Mouse (Mus musculus) CH12.LX (cell line): Measurements from ENCODE around the gene Dnaaf2. TPM values are rescaled to one million over a fixed set of nuclear protein-coding genes. Genes with fewer than 3 reads are reported as not detected.

Source experiments
- DNase-seq: peaks from one replicate; pipeline ENCODE4 v3.0.0-alpha.2; 2013; ENCODE audit errors: extremely low read depth
- H3K27ac ChIP-seq: 2 replicates; pipeline ENCODE4 v1.5.1; 2012; ENCODE audit warnings: low read depth, mild to moderate bottlenecking, control low read depth, moderate library complexity; ENCODE audit not compliant: insufficient read depth
- H3K27me3 ChIP-seq: replicated peaks from 2 replicates; pipeline ENCODE3; 2012; ENCODE audit warnings: inconsistent platforms
- H3K36me3 ChIP-seq, 2 experiments: replicated peaks in 1 of 2; 2 replicates each; pipeline versions ENCODE3 to v1.6.1; 2012; ENCODE audit warnings: inconsistent platforms in 1 of 2, low read length in 1 of 2, mild to moderate bottlenecking in 1 of 2, mixed read lengths in 1 of 2, moderate library complexity in 1 of 2; ENCODE audit not compliant: control insufficient read depth in 1 of 2, insufficient read depth in 1 of 2
- H3K4me1 ChIP-seq, 2 experiments: 2 replicates each; pipeline ENCODE4 v1.6.1; 2012; ENCODE audit warnings: inconsistent platforms in 1 of 2, moderate library complexity in 1 of 2; ENCODE audit not compliant: insufficient read depth in 2 of 2, control insufficient read depth in 1 of 2
- H3K4me2 ChIP-seq: 2 replicates; pipeline ENCODE4 v1.6.1; 2012; ENCODE audit warnings: low read depth, mild to moderate bottlenecking, control low read depth; ENCODE audit not compliant: poor library complexity, insufficient read depth, severe bottlenecking
- H3K4me3 ChIP-seq, 3 experiments: fragments of 150-350 bp in 1 of 3; sonication (generic) in 1 of 3; replicated peaks in 1 of 3; 2 replicates each; pipeline versions ENCODE3 to v1.5.1; 2011 to 2012; ENCODE audit warnings: low read depth in 2 of 3, low read length in 2 of 3, mild to moderate bottlenecking in 2 of 3, moderate library complexity in 2 of 3, control low read depth in 1 of 3, improper control_type of control experiment in 1 of 3, inconsistent platforms in 1 of 3, mixed read lengths in 1 of 3; ENCODE audit not compliant: poor library complexity in 1 of 3
- H3K79me2 ChIP-seq: replicated peaks from 2 replicates; pipeline ENCODE4 v1.6.1; 2012; ENCODE audit warnings: mild to moderate bottlenecking, moderate library complexity; ENCODE audit not compliant: control insufficient read depth, poor library complexity, insufficient read depth, severe bottlenecking; ENCODE audit errors: extremely low read depth
- H3K9ac ChIP-seq: 2 replicates; pipeline ENCODE4 v1.6.1; 2012; ENCODE audit warnings: low read depth, mild to moderate bottlenecking, control low read depth, moderate library complexity; ENCODE audit not compliant: insufficient read depth
- H3K9me3 ChIP-seq: replicated peaks from 2 replicates; pipeline ENCODE3; 2012; ENCODE audit warnings: low read length, inconsistent platforms, mixed read lengths
- BHLHE40 ChIP-seq: IDR thresholded peaks from 2 replicates; pipeline ENCODE4 v1.6.1; 2011; ENCODE audit warnings: mild to moderate bottlenecking, low read depth, low read length, improper control_type of control experiment
- CHD1 ChIP-seq: IDR thresholded peaks from 2 replicates; pipeline ENCODE4 v1.6.1; 2012; ENCODE audit warnings: low read depth, low read length, improper control_type of control experiment, inconsistent platforms
- CHD2 ChIP-seq: IDR thresholded peaks from 2 replicates; pipeline ENCODE4 v1.6.1; 2011; ENCODE audit warnings: low read length, improper control_type of control experiment
- CTCF ChIP-seq, 2 experiments: IDR thresholded peaks in 1 of 2; conservative IDR thresholded peaks in 1 of 2; 2 replicates each; pipeline ENCODE4 v1.5.1; 2011 to 2012; ENCODE audit warnings: low read depth in 2 of 2, low read length in 2 of 2, improper control_type of control experiment in 1 of 2, inconsistent platforms in 1 of 2, mild to moderate bottlenecking in 1 of 2, moderate library complexity in 1 of 2
- E2F4 ChIP-seq: IDR thresholded peaks from 2 replicates; pipeline ENCODE4 v1.6.1; 2011; ENCODE audit warnings: low read depth, low read length, improper control_type of control experiment; ENCODE audit not compliant: insufficient replicate concordance
- ELF1 ChIP-seq: IDR thresholded peaks from 2 replicates; pipeline ENCODE4 v1.6.1; 2014; ENCODE audit warnings: low read depth, mild to moderate bottlenecking, inconsistent platforms, low read length, improper control_type of control experiment
- EP300 ChIP-seq: IDR thresholded peaks from 2 replicates; pipeline ENCODE4 v1.6.1; 2011; ENCODE audit warnings: low read length, improper control_type of control experiment
- ETS1 ChIP-seq: conservative IDR thresholded peaks from 2 replicates; pipeline ENCODE4 v1.6.1; 2012; ENCODE audit warnings: low read depth, mild to moderate bottlenecking, inconsistent platforms, low read length, improper control_type of control experiment, moderate library complexity
- GABPA ChIP-seq: IDR thresholded peaks from 2 replicates; pipeline ENCODE4 v1.6.1; 2012; ENCODE audit warnings: low read depth, low read length, improper control_type of control experiment, inconsistent platforms; ENCODE audit not compliant: insufficient replicate concordance
- HCFC1 ChIP-seq: IDR thresholded peaks from 2 replicates; pipeline ENCODE4 v1.6.1; 2012; ENCODE audit warnings: low read depth, mild to moderate bottlenecking, inconsistent platforms, low read length, improper control_type of control experiment
- IRF4 ChIP-seq: IDR thresholded peaks from 2 replicates; pipeline ENCODE4 v1.6.1; 2014; ENCODE audit warnings: low read depth, mild to moderate bottlenecking, inconsistent platforms, low read length, improper control_type of control experiment
- JUN ChIP-seq: IDR thresholded peaks from 2 replicates; pipeline ENCODE4 v1.6.1; 2011; ENCODE audit warnings: low read depth, mild to moderate bottlenecking, low read length, improper control_type of control experiment, moderate library complexity; ENCODE audit not compliant: insufficient read depth
- JUND ChIP-seq: conservative IDR thresholded peaks from 2 replicates; pipeline ENCODE4 v1.6.1; 2011; ENCODE audit warnings: low read depth, low read length, improper control_type of control experiment
- KAT2A ChIP-seq: IDR thresholded peaks from 2 replicates; pipeline ENCODE4 v1.6.1; 2012; ENCODE audit warnings: low read length, improper control_type of control experiment, inconsistent platforms; ENCODE audit not compliant: insufficient replicate concordance
- MAFK ChIP-seq: IDR thresholded peaks from 2 replicates; pipeline ENCODE4 v1.6.1; 2011; ENCODE audit warnings: low read length, improper control_type of control experiment; ENCODE audit not compliant: insufficient replicate concordance
- MAX ChIP-seq: IDR thresholded peaks from 2 replicates; pipeline ENCODE4 v1.6.1; 2011; ENCODE audit warnings: low read length, improper control_type of control experiment
- MAZ ChIP-seq: IDR thresholded peaks from 2 replicates; pipeline ENCODE4 v1.6.1; 2012; ENCODE audit warnings: low read depth, mild to moderate bottlenecking, inconsistent platforms, low read length, improper control_type of control experiment, moderate library complexity
- MEF2A ChIP-seq: IDR thresholded peaks from 2 replicates; pipeline ENCODE4 v1.6.1; 2014; ENCODE audit warnings: low read depth, mild to moderate bottlenecking, inconsistent platforms, low read length, improper control_type of control experiment, borderline replicate concordance
- MXI1 ChIP-seq: IDR thresholded peaks from 2 replicates; pipeline ENCODE4 v1.6.1; 2011; ENCODE audit warnings: mild to moderate bottlenecking, low read depth, low read length, improper control_type of control experiment
- MYC ChIP-seq: IDR thresholded peaks from 2 replicates; pipeline ENCODE4 v1.6.1; 2011; ENCODE audit warnings: low read depth, mild to moderate bottlenecking, improper control_type of control experiment, low read length
- NELFE ChIP-seq: IDR thresholded peaks from 2 replicates; pipeline ENCODE4 v1.6.1; 2011; ENCODE audit warnings: low read depth, low read length, improper control_type of control experiment
- NRF1 ChIP-seq: IDR thresholded peaks from 2 replicates; pipeline ENCODE4 v1.6.1; 2014; ENCODE audit warnings: low read depth, mild to moderate bottlenecking, inconsistent platforms, low read length, improper control_type of control experiment, moderate library complexity
- PAX5 ChIP-seq: IDR thresholded peaks from 2 replicates; pipeline ENCODE4 v1.6.1; 2012; ENCODE audit warnings: low read length, inconsistent platforms, mixed read lengths
- POLR2A ChIP-seq: IDR thresholded peaks from 2 replicates; pipeline ENCODE4 v1.6.1; 2011; ENCODE audit warnings: low read depth, mild to moderate bottlenecking, improper control_type of control experiment, low read length
- POLR2AphosphoS2 ChIP-seq: IDR thresholded peaks from 2 replicates; pipeline ENCODE4 v1.6.1; 2011; ENCODE audit warnings: low read depth, low read length, improper control_type of control experiment
- RAD21 ChIP-seq: IDR thresholded peaks from 2 replicates; pipeline ENCODE4 v1.6.1; 2011; ENCODE audit warnings: low read depth, mild to moderate bottlenecking, low read length, improper control_type of control experiment, moderate library complexity
- RCOR1 ChIP-seq: conservative IDR thresholded peaks from 2 replicates; pipeline ENCODE4 v1.6.1; 2012; ENCODE audit warnings: low read depth, mild to moderate bottlenecking, inconsistent platforms, low read length, improper control_type of control experiment
- SIN3A ChIP-seq: IDR thresholded peaks from 2 replicates; pipeline ENCODE4 v1.6.1; 2012; ENCODE audit warnings: low read length, improper control_type of control experiment, inconsistent platforms
- SMC3 ChIP-seq: IDR thresholded peaks from 2 replicates; pipeline ENCODE4 v1.6.1; 2011; ENCODE audit warnings: low read depth, low read length, improper control_type of control experiment
- TBP ChIP-seq: conservative IDR thresholded peaks from 2 replicates; pipeline ENCODE4 v1.6.1; 2011; ENCODE audit warnings: low read depth, low read length, improper control_type of control experiment
- TCF12 ChIP-seq: IDR thresholded peaks from 2 replicates; pipeline ENCODE4 v1.6.1; 2014; ENCODE audit warnings: low read depth, mild to moderate bottlenecking, inconsistent platforms, low read length, improper control_type of control experiment
- UBTF ChIP-seq: IDR thresholded peaks from 2 replicates; pipeline ENCODE4 v1.6.1; 2012; ENCODE audit warnings: low read depth, mild to moderate bottlenecking, inconsistent platforms, low read length, improper control_type of control experiment, moderate library complexity
- USF1 ChIP-seq: IDR thresholded peaks from 2 replicates; pipeline ENCODE4 v1.6.1; 2014; ENCODE audit warnings: low read depth, mild to moderate bottlenecking, inconsistent platforms, low read length, improper control_type of control experiment
- USF2 ChIP-seq: conservative IDR thresholded peaks from 2 replicates; pipeline ENCODE4 v1.6.1; 2011; ENCODE audit warnings: low read depth, low read length, improper control_type of control experiment
- ZC3H11A ChIP-seq: IDR thresholded peaks from 2 replicates; pipeline ENCODE4 v1.6.1; 2012; ENCODE audit warnings: low read depth, mild to moderate bottlenecking, inconsistent platforms, low read length, improper control_type of control experiment
- ZKSCAN1 ChIP-seq: IDR thresholded peaks from 2 replicates; pipeline ENCODE4 v1.6.1; 2012; ENCODE audit warnings: low read depth, inconsistent platforms, low read length, improper control_type of control experiment, borderline replicate concordance
- ZMIZ1 ChIP-seq: IDR thresholded peaks from 2 replicates; pipeline ENCODE4 v1.6.1; 2012; ENCODE audit warnings: low read depth, mild to moderate bottlenecking, inconsistent platforms, low read length, improper control_type of control experiment
- ZNF384 ChIP-seq: IDR thresholded peaks from 2 replicates; pipeline ENCODE4 v1.6.1; 2012; ENCODE audit warnings: low read depth, low read length, improper control_type of control experiment, inconsistent platforms
- dilution Hi-C: fragments of 300-500 bp; cut with MboI; formaldehyde crosslinking; loops from 2 replicates; pipeline ENCODE4 v1.14.3; 2020; ENCODE audit warnings: low sequenced_read_pairs; ENCODE audit not compliant: extremely low pct_unique_long_range_greater_than_20kb, extremely low pct_ligation_motif_present
- in situ Hi-C: fragments of 300-500 bp; cut with MboI; formaldehyde crosslinking; loops from 3 replicates; pipeline ENCODE4 v1.14.3; 2019; ENCODE audit warnings: low sequenced_read_pairs, low pct_ligation_motif_present, low pct_unique_long_range_greater_than_20kb, mixed read lengths
- polyA plus RNA-seq: library from polyadenylated mRNA; unstranded; fragments of >175 nt; gene quantifications from 2 replicates; pipeline ENCODE4 v1.2.1, GENCODE M21; 2012; ENCODE audit warnings: low read depth; ENCODE audit not compliant: insufficient read length
- total RNA-seq, 2 experiments: library from RNA; depleted of rRNA; stranded (reverse); fragments of 300-350 nt in 1 of 2; fragments of >200 nt in 1 of 2; gene quantifications; 2 replicates each; pipeline ENCODE4 v1.2.3; 2012 to 2014

Gene Dnaaf2
- total and polyA plus RNA-seq, 3 experiments = 3.7 to 26.6 (median 9.7) TPM

- Histone ChIP-seq H3K4me2 (peak within 1 kb of the TSS; percentile 91), H3K4me3 (peak within 1 kb of the TSS; percentile 91 to 98 (median 97)), H3K27me3 (no peaks in the 10 kb centered on the region), H3K27ac (peak within 1 kb of the TSS; percentile 84), H3K36me3 (peaks cover 16 to 35% of the 10 kb centered on the region in 2 experiments), H3K79me2 (peaks cover 47% of the 10 kb centered on the region), H3K4me1 (peaks cover 6 to 28% of the 10 kb centered on the region in 2 experiments; a peak in 3 of 4 replicates), H3K9ac (peak within 1 kb of the TSS; percentile 61), H3K9me3 (no peaks in the 10 kb centered on the region)
- DNase-seq = peak; percentile 58
- no peak for TF ChIP-seq JUN
- TF ChIP-seq ELF1 = peak; percentile 93
- no peak for TF ChIP-seq POLR2AphosphoS2
- TF ChIP-seq KAT2A = peak; percentile 68; the same call in 1 of the 2 replicates
- TF ChIP-seq MXI1 = peak; percentile 82
- TF ChIP-seq CHD1 = 0 out of 2 replicates have a peak, but pooled peaks have one; percentile 76
- TF ChIP-seq RAD21 = no peak
- TF ChIP-seq MAX = no peak; the same call in 1 of the 2 replicates
- no peak for TF ChIP-seq ETS1
- peak; percentile 79 for TF ChIP-seq HCFC1
- peak; percentile 39; the same call in 1 of the 2 replicates for TF ChIP-seq NRF1
- TF ChIP-seq MAZ = no peak
- TF ChIP-seq ZC3H11A = no peak
- peak; percentile 62 for TF ChIP-seq NELFE
- TF ChIP-seq SMC3 = no peak
- TF ChIP-seq UBTF = no peak
- TF ChIP-seq USF1 = no peak; the same call in 1 of the 2 replicates
- no peak for TF ChIP-seq PAX5
- 0 out of 2 replicates have a peak, but pooled peaks have one; percentile 41 for TF ChIP-seq TBP
- TF ChIP-seq POLR2A = peak; percentile 87
- no peak for TF ChIP-seq IRF4
- TF ChIP-seq MEF2A = peak; percentile 55; the same call in 1 of the 2 replicates
- TF ChIP-seq ZMIZ1 = peak; percentile 79
- peak; percentile 80; the same call in 1 of the 2 replicates for TF ChIP-seq E2F4
- no peak for TF ChIP-seq CHD2
- peak; percentile 82 for TF ChIP-seq TCF12
- TF ChIP-seq JUND = no peak
- TF ChIP-seq USF2 = no peak
- no peak for TF ChIP-seq CTCF (conservative IDR thresholded peaks at IDR 0.05 in 1 of 2, IDR thresholded peaks at IDR 0.05 in 1 of 2; ENCODE audit: low read depth in 2 of 2, low read length in 2 of 2)
- no peak for TF ChIP-seq GABPA
- TF ChIP-seq RCOR1 = no peak
- no peak for TF ChIP-seq MAFK
- no peak for TF ChIP-seq EP300
- TF ChIP-seq BHLHE40 = no peak
- TF ChIP-seq ZNF384 = no peak
- no peak for TF ChIP-seq ZKSCAN1
- TF ChIP-seq SIN3A = peak; percentile 92; the same call in 1 of the 2 replicates
- TF ChIP-seq MYC = peak; percentile 19; the same call in 1 of the 2 replicates
- dilution Hi-C loops (no loop called here), in situ Hi-C loops (no loop called here)
Observed at GRCm38 (mm10) chr12:69196444-69197377, 1.5 kb downstream of the Dnaaf2 start, which contains the start of gene Gm49383. Gene Gm49383, minus strand, starts transcription at chr12:69197104.
